Mouse (Mus musculus) MEL (cell line): ENCODE results near the gene Foxe3. TPM values are rescaled to one million over a fixed set of nuclear protein-coding genes. Genes with fewer than 3 reads are reported as not detected.

ENCODE experiments used
- DNase-seq: peaks from one replicate; pipeline ENCODE4 v3.0.0; 2011; ENCODE audit warnings: low read depth, low spot score
- H3K27ac ChIP-seq: 2 replicates; pipeline ENCODE4 v1.5.1; 2012; ENCODE audit warnings: low read depth, mild to moderate bottlenecking, control low read depth, low read length, moderate library complexity; ENCODE audit not compliant: control insufficient read depth
- H3K27me3 ChIP-seq, 2 experiments: fragments of 150-350 bp in 1 of 2; sonication (generic) in 1 of 2; 2 replicates each; pipeline ENCODE4 v1.6.1; 2012; ENCODE audit warnings: low read length in 2 of 2, mild to moderate bottlenecking in 2 of 2, improper control_type of control experiment in 1 of 2, moderate library complexity in 1 of 2; ENCODE audit not compliant: insufficient read depth in 2 of 2, control insufficient read depth in 1 of 2
- H3K36me3 ChIP-seq, 2 experiments: 2 replicates each; pipeline ENCODE4 v1.6.1; 2012 to 2014; ENCODE audit warnings: low read length in 2 of 2, improper control_type of control experiment in 1 of 2, inconsistent platforms in 1 of 2, mild to moderate bottlenecking in 1 of 2; ENCODE audit not compliant: insufficient read depth in 2 of 2, control insufficient read depth in 1 of 2
- H3K4me1 ChIP-seq, 2 experiments: fragments of 150-350 bp in 1 of 2; sonication (generic) in 1 of 2; 2 replicates each; pipeline ENCODE4 v1.6.1; 2012; ENCODE audit warnings: low read length in 2 of 2, improper control_type of control experiment in 1 of 2, mild to moderate bottlenecking in 1 of 2; ENCODE audit not compliant: insufficient read depth in 2 of 2, control insufficient read depth in 1 of 2
- H3K4me3 ChIP-seq, 2 experiments: fragments of 150-350 bp in 1 of 2; sonication (generic) in 1 of 2; 2 replicates each; pipeline ENCODE4 v1.5.1; 2012; ENCODE audit warnings: low read depth in 2 of 2, low read length in 2 of 2, mild to moderate bottlenecking in 2 of 2, moderate library complexity in 2 of 2, control low read depth in 1 of 2, improper control_type of control experiment in 1 of 2; ENCODE audit not compliant: control insufficient read depth in 1 of 2, insufficient read depth in 1 of 2
- H3K79me2 ChIP-seq: 2 replicates; pipeline ENCODE4 v1.6.1; 2012; ENCODE audit warnings: mild to moderate bottlenecking, low read length, moderate library complexity; ENCODE audit not compliant: control insufficient read depth, poor library complexity, insufficient read depth
- H3K9ac ChIP-seq: 2 replicates; pipeline ENCODE4 v1.6.1; 2012; ENCODE audit warnings: low read depth, mild to moderate bottlenecking, control low read depth, low read length, moderate library complexity; ENCODE audit not compliant: control insufficient read depth, poor library complexity, severe bottlenecking
- H3K9me3 ChIP-seq: fragments of 150-350 bp; sonication (generic); replicated peaks from 2 replicates; pipeline ENCODE4 v1.6.1; 2012; ENCODE audit warnings: mild to moderate bottlenecking, low read length, improper control_type of control experiment, moderate library complexity; ENCODE audit not compliant: insufficient read depth
- CHD2 ChIP-seq: IDR thresholded peaks from 2 replicates; pipeline ENCODE4 v1.6.1; 2011; ENCODE audit warnings: low read length, improper control_type of control experiment
- ELF1 ChIP-seq: IDR thresholded peaks from 2 replicates; pipeline ENCODE4 v1.6.1; 2014; ENCODE audit warnings: low read depth, mild to moderate bottlenecking, inconsistent platforms, low read length, improper control_type of control experiment, moderate library complexity
- JUND ChIP-seq: IDR thresholded peaks from 2 replicates; pipeline ENCODE4 v1.6.1; 2011; ENCODE audit warnings: low read depth, mild to moderate bottlenecking, improper control_type of control experiment, low read length
- MXI1 ChIP-seq: IDR thresholded peaks from 2 replicates; pipeline ENCODE4 v1.6.1; 2011; ENCODE audit warnings: mild to moderate bottlenecking, low read depth, low read length, improper control_type of control experiment
- MYB ChIP-seq: IDR thresholded peaks from 2 replicates; pipeline ENCODE4 v1.6.1; 2011; ENCODE audit warnings: mild to moderate bottlenecking, low read depth, low read length, improper control_type of control experiment
- NELFE ChIP-seq: IDR thresholded peaks from 2 replicates; pipeline ENCODE4 v1.6.1; 2011; ENCODE audit warnings: low read depth, low read length, improper control_type of control experiment
- POLR2A ChIP-seq, 2 experiments: IDR thresholded peaks; 2 replicates each; pipeline ENCODE4 v1.6.1; 2011 to 2012; ENCODE audit warnings: low read length in 2 of 2, mild to moderate bottlenecking in 2 of 2, control low read depth in 1 of 2, improper control_type of control experiment in 1 of 2, low read depth in 1 of 2, moderate library complexity in 1 of 2; ENCODE audit not compliant: control insufficient read depth in 1 of 2, insufficient read depth in 1 of 2, poor library complexity in 1 of 2
- POLR2AphosphoS2 ChIP-seq: IDR thresholded peaks from 2 replicates; pipeline ENCODE4 v1.6.1; 2011; ENCODE audit warnings: low read length, improper control_type of control experiment
- SMC3 ChIP-seq: IDR thresholded peaks from 2 replicates; pipeline ENCODE4 v1.6.1; 2011; ENCODE audit warnings: low read depth, low read length, improper control_type of control experiment
- TCF12 ChIP-seq: IDR thresholded peaks from 2 replicates; pipeline ENCODE4 v1.6.1; 2014; ENCODE audit warnings: low read depth, mild to moderate bottlenecking, inconsistent platforms, low read length, improper control_type of control experiment, moderate library complexity
- USF2 ChIP-seq, 2 experiments: IDR thresholded peaks; 2 replicates each; pipeline ENCODE4 v1.6.1; 2011 to 2012; ENCODE audit warnings: improper control_type of control experiment in 2 of 2, low read length in 2 of 2, borderline replicate concordance in 1 of 2, inconsistent platforms in 1 of 2, low read depth in 1 of 2, mild to moderate bottlenecking in 1 of 2; ENCODE audit not compliant: insufficient read depth in 1 of 2
- ZC3H11A ChIP-seq: IDR thresholded peaks from 2 replicates; pipeline ENCODE4 v1.6.1; 2012; ENCODE audit warnings: low read depth, mild to moderate bottlenecking, inconsistent platforms, low read length, improper control_type of control experiment
- ZMIZ1 ChIP-seq: IDR thresholded peaks from 2 replicates; pipeline ENCODE4 v1.6.1; 2012; ENCODE audit warnings: low read depth, mild to moderate bottlenecking, inconsistent platforms, low read length, improper control_type of control experiment, moderate library complexity
- ZNF384 ChIP-seq: IDR thresholded peaks from 2 replicates; pipeline ENCODE4 v1.6.1; 2012; ENCODE audit warnings: low read depth, mild to moderate bottlenecking, inconsistent platforms, low read length, improper control_type of control experiment
- polyA plus RNA-seq, 2 experiments: library from polyadenylated mRNA; stranded (reverse) in 1 of 2; unstranded in 1 of 2; fragments of >175 nt in 1 of 2; fragments of >200 nt in 1 of 2; gene quantifications; 2 replicates each; pipeline versions ENCODE4 v1.2.1 to v1.2.4; 2012; ENCODE audit warnings: low replicate concordance in 2 of 2, low read depth in 1 of 2; ENCODE audit not compliant: insufficient read length in 2 of 2, insufficient read depth in 1 of 2, missing spikeins in 1 of 2
- total RNA-seq: library from RNA; depleted of rRNA; stranded (reverse); fragments of 300-350 nt; gene quantifications from 2 replicates; pipeline ENCODE4 v1.2.3, GENCODE M21; 2012

The Foxe3 gene
- total and polyA plus RNA-seq, 3 experiments, result not detected

GRCm38 (mm10) chr4:114959533-114959932 lies 33.7 kb upstream of the Foxe3 start:
- no peak overlapping the region for H3K4me3 ChIP-seq
- H3K9ac ChIP-seq, result no peak overlapping the region
- H3K27ac ChIP-seq, result no peak overlapping the region
- peaks cover 2 to 10% of the 10 kb centered on the region in 2 experiments; a peak in 2 of 4 replicates for H3K36me3 ChIP-seq
- no peaks in the 10 kb centered on the region for H3K9me3 ChIP-seq
- H3K27me3 ChIP-seq, result no peaks in the 10 kb centered on the region
- H3K79me2 ChIP-seq, result no peaks in the 10 kb centered on the region
- TF ChIP-seq MXI1, result no peak
- TF ChIP-seq JUND, result no peak
- TF ChIP-seq NELFE, result no peak
- no peak for TF ChIP-seq USF2 (IDR thresholded peaks at IDR 0.05; ENCODE audit: borderline replicate concordance in 1 of 2, insufficient read depth in 1 of 2, low read depth in 1 of 2, low read length in 2 of 2)
- no peak for TF ChIP-seq CHD2
- no peak for TF ChIP-seq MYB
- no peak for DNase-seq
- H3K4me1 ChIP-seq, result no peaks in the 10 kb centered on the region

- Histone ChIP-seq H3K9ac (no peak overlapping the region), H3K9me3 (no peaks in the 10 kb centered on the region), H3K4me3 (no peak overlapping the region), H3K36me3 (peaks cover 2 to 7% of the 10 kb centered on the region in 2 experiments; a peak in 2 of 4 replicates), H3K27ac (no peak overlapping the region), H3K79me2 (no peaks in the 10 kb centered on the region), H3K27me3 (no peaks in the 10 kb centered on the region), H3K4me1 (no peaks in the 10 kb centered on the region)
- DNase-seq, result no peak
- no peak for TF ChIP-seq ZMIZ1
These were observed 33.0 kb upstream of the Foxe3 start for GRCm38 (mm10) chr4:114958786-114959185.

GRCm38 (mm10) chr4:114958231-114958630 lies 32.4 kb upstream of the Foxe3 start:
- H3K4me1 ChIP-seq, result no peaks in the 10 kb centered on the region
- no peak overlapping the region for H3K27ac ChIP-seq
- no peak for DNase-seq
- no peaks in the 10 kb centered on the region for H3K79me2 ChIP-seq
- H3K9ac ChIP-seq, result no peak overlapping the region
- H3K27me3 ChIP-seq, result no peaks in the 10 kb centered on the region
- TF ChIP-seq TCF12, result no peak
- H3K9me3 ChIP-seq, result no peaks in the 10 kb centered on the region
- H3K36me3 ChIP-seq, result peaks cover 2 to 7% of the 10 kb centered on the region in 2 experiments; a peak in 1 of 4 replicates
- no peak overlapping the region for H3K4me3 ChIP-seq

- no peak overlapping the region for H3K4me3 ChIP-seq
- no peaks in the 10 kb centered on the region for H3K9me3 ChIP-seq
- DNase-seq, result no peak
- H3K27me3 ChIP-seq, result no peaks in the 10 kb centered on the region
- H3K9ac ChIP-seq, result no peak overlapping the region
- H3K27ac ChIP-seq, result no peak overlapping the region
- H3K36me3 ChIP-seq, result 0 out of 4 replicates have a peak, but pooled peaks cover 2 to 3% of the 10 kb centered on the region in 2 experiments
- H3K4me1 ChIP-seq, result no peaks in the 10 kb centered on the region
- H3K79me2 ChIP-seq, result no peaks in the 10 kb centered on the region
- TF ChIP-seq ZC3H11A (no peak), SMC3 (no peak), POLR2AphosphoS2 (no peak), ZNF384 (no peak), POLR2A (IDR thresholded peaks at IDR 0.05; ENCODE audit: control insufficient read depth in 1 of 2, insufficient read depth in 1 of 2, low read depth in 1 of 2, low read length in 2 of 2, poor library complexity in 1 of 2) (no peak), ELF1 (no peak), JUND (no peak)
These were observed 31.6 kb upstream of the Foxe3 start for GRCm38 (mm10) chr4:114957403-114957802.
